Mouse (Mus musculus) intestine, embryonic 14.5 days (tissue): Measurements from ENCODE around the gene Tprn. TPM values are rescaled to one million over a fixed set of nuclear protein-coding genes. Genes with fewer than 3 reads are reported as not detected.
A peak's percentile ranks its signal among the peaks of the same experiment; 100 is the strongest.

Experiments used
- ATAC-seq: fragments of 200-750 bp; cut with Nextera tagmentation; replicated peaks from 2 replicates; pipeline ENCODE4 v1.8.0; 2017; ENCODE audit warnings: low read depth, moderate number of reproducible peaks, moderate TSS enrichment, moderate library complexity; ENCODE audit not compliant: low FRiP score, low TSS enrichment
- DNase-seq: peaks from one replicate; pipeline ENCODE4 v3.0.0-alpha.2; 2018; ENCODE audit warnings: low spot score
- H3K27ac ChIP-seq: fragments of 300-500 bp; sonication (generic); 2 replicates; pipeline ENCODE4 v1.5.1; 2014; ENCODE audit warnings: low read depth, mild to moderate bottlenecking, control low read depth
- H3K27me3 ChIP-seq: fragments of 300-500 bp; sonication (generic); replicated peaks from 2 replicates; pipeline ENCODE4 v1.6.1; 2014; ENCODE audit warnings: low read length, control low read depth; ENCODE audit not compliant: control insufficient read depth, insufficient read depth
- H3K36me3 ChIP-seq: fragments of 300-500 bp; sonication (generic); 2 replicates; pipeline ENCODE4 v1.6.1; 2014; ENCODE audit warnings: low read length, control low read depth; ENCODE audit not compliant: control insufficient read depth, insufficient read depth
- H3K4me1 ChIP-seq: fragments of 300-500 bp; sonication (generic); replicated peaks from 2 replicates; pipeline ENCODE4 v1.6.1; 2014; ENCODE audit warnings: low read length, control low read depth, mixed read lengths; ENCODE audit not compliant: control insufficient read depth, insufficient read depth
- H3K4me2 ChIP-seq: fragments of 300-500 bp; sonication (generic); 2 replicates; pipeline ENCODE4 v1.6.1; 2014; ENCODE audit warnings: low read length
- H3K4me3 ChIP-seq: fragments of 300-500 bp; sonication (generic); 2 replicates; pipeline ENCODE4 v1.5.1; 2014; ENCODE audit warnings: low read depth, low read length, control low read depth, mixed read lengths
- H3K9ac ChIP-seq: fragments of 300-500 bp; sonication (generic); 2 replicates; pipeline ENCODE4 v1.6.1; 2014; ENCODE audit warnings: mild to moderate bottlenecking, low read length
- H3K9me3 ChIP-seq: fragments of 300-500 bp; sonication (generic); 2 replicates; pipeline ENCODE4 v1.6.1; 2016; ENCODE audit warnings: low read length, control low read depth; ENCODE audit not compliant: control insufficient read depth
- WGBS: fragments of 180-500 bp; shearing (Covaris S2); extraction: QIAGEN DNeasy Blood & Tissue Kit; methylation state at CpG from one replicate; pipeline ENCODE4 v1.1.7; 2014; 5-methylcytosine and 5-hydroxymethylcytosine counted together
- polyA plus RNA-seq: library from polyadenylated mRNA; unstranded; fragments of >200 nt; fragmentation: Nextera tagmentation; extraction: Ambion mirVana; gene quantifications from 2 replicates; pipeline ENCODE4 v1.2.1, GENCODE M21; 2014

Gene Tprn
- polyA plus RNA-seq, 1 experiment from 2014 or later, result 7.8 TPM

DNA sequence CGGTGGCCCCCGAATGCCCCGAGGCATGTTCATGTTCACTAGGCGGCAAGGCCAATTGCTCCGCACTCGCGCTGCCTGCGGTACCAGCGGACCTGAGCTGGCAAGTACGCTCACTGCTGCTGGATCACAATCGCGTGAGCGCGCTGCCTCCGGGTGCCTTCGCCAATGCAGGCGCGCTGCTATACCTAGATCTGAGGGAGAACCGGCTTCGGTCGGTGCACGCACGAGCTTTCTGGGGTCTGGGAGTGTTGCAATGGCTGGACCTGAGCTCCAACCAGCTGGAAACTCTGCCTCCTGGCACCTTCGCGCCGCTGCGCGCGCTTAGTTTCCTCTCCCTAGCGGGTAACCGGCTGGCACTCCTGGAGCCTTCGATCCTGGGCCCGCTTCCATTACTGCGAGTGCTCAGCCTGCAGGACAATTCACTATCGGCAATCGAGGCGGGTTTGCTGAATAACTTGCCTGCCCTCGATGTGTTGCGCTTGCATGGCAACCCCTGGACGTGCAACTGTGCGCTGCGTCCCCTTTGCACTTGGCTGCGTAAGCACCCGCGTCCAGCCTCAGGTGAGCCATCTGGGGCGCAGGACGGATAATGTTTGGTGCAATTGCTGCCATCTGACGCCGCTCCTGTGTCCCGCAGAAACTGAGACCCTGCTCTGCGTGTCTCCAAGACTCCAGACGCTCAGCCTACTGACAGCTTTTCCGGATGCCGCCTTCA, 27.8 kb downstream of the Tprn start:
- H3K4me2 ChIP-seq, result peak overlapping the region; percentile 15; the same call in 1 of the 2 replicates
- H3K36me3 ChIP-seq, result peaks cover 9% of the 10 kb centered on the region
- no peak overlapping the region for H3K27ac ChIP-seq
- no peak overlapping the region for H3K4me3 ChIP-seq
- DNase-seq (peak; percentile 60), ATAC-seq (no peak)
- peaks cover 9% of the 10 kb centered on the region; the same call in 1 of the 2 replicates for H3K4me1 ChIP-seq
- peaks cover 59% of the 10 kb centered on the region for H3K27me3 ChIP-seq
- no peak overlapping the region for H3K9ac ChIP-seq
- WGBS, result 2% methylated on average over 54 of the region's 54 CpGs
- no peaks in the 10 kb centered on the region for H3K9me3 ChIP-seq

DNA sequence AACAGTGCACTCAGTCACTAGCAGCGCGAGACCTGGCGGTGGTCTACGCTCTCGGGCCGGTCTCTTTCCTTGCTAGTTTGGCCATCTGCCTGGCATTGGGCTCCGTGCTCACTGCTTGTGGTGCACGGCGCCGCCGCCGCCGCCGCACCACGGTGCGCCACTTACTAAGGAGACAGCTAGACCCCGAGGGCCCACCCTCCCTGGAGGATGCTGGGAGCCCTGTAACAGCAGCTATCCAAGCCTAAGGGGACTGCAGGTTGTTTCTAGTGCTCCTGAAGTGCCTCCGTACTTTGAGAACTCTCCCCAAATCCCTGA, 28.4 kb downstream of the Tprn start:
- Histone ChIP-seq H3K9ac (no peak overlapping the region), H3K36me3 (peaks cover 4% of the 10 kb centered on the region), H3K4me2 (no peak overlapping the region), H3K27me3 (peaks cover 63% of the 10 kb centered on the region), H3K4me1 (peaks cover 9% of the 10 kb centered on the region; the same call in 1 of the 2 replicates), H3K4me3 (no peak overlapping the region), H3K27ac (no peak overlapping the region), H3K9me3 (no peaks in the 10 kb centered on the region)
- no peak for ATAC-seq
- WGBS, result under 1% methylated on average over 18 of the region's 18 CpGs
- DNase-seq, result peak; percentile 63

DNA sequence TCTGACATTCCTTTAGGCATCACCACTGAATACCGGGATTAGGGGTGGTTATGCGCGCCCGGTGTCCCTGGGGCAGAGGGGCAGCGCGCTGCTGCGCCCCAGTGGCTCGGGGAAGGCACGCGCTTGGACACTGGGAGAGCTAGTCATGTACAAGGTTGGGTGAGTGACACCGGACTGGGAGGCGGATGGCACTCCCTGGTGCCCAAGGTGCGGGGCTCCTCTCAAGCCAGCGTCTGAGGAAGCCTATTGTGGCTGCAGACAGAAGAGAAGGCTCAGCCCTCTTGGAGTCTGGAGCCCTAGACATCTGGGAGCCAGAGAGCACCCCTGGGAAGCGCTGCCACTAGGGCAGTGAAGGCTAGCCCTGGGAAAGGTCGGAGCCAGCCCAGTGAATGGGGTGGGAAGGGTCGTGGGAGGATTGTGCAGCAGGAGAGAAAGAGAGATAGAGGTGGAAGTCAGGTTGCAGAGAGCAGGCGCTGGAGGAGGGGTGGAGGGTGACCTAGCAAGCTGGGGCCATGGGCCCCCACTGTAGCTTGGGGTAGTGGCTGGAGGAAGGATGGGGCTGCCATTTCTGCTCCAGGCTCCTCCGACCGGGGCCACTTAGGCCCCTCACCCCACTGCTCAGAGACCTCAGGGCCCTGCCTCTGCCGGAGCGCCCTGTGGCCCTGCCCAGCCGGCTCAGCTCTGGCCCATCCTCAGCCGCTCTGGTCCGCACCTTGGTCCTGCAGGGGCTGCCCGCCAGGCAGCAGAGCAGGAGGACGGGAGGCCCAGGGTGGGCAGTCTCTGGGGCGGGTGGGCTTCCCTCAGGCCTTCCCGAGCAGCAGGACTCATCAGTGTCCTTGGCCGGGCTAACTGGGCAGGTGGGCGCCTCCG, 29.0 kb downstream of the Tprn start:
- Histone ChIP-seq H3K4me1 (peaks cover 9% of the 10 kb centered on the region; the same call in 1 of the 2 replicates), H3K27ac (no peak overlapping the region), H3K9ac (no peak overlapping the region), H3K27me3 (peaks cover 68% of the 10 kb centered on the region), H3K4me3 (peak overlapping the region; percentile 23; the same call in 1 of the 2 replicates), H3K36me3 (no peaks in the 10 kb centered on the region), H3K4me2 (peak overlapping the region; percentile 40; the same call in 1 of the 2 replicates), H3K9me3 (no peaks in the 10 kb centered on the region)
- ATAC-seq (no peak), DNase-seq (peak; percentile 55)
- WGBS, result 9% methylated on average over 32 of the region's 32 CpGs

DNA sequence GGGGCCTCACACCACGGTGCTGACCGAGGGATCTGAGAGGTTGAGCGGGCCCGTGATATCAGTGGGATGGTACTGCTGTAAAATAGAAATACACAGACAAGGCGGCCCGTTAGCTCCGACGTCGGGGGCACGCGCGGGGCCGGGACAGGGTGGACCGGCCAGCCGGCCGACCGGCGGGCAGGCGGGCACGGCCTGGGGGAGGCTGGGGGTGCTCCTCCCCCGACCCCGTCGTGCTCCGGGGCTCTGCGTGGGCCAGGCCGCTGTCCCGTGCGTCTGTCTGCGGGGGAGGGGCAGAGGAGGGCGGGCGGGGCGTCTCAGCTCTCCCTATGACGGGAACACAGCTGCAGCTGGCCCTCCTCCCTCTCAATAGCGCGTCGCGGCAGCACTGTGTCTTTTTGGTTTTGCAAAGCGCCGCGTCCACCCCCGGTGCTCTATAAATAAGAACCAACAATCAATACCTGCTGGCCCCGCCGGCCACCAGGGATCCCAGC, 29.7 kb downstream of the Tprn start:
- H3K27ac ChIP-seq, result no peak overlapping the region
- peak overlapping the region; percentile 23 for H3K4me3 ChIP-seq
- H3K4me2 ChIP-seq, result peak overlapping the region; percentile 40
- peaks cover 68% of the 10 kb centered on the region for H3K27me3 ChIP-seq
- WGBS, result 6% methylated on average over 42 of the region's 43 CpGs
- DNase-seq (no peak), ATAC-seq (0 out of 2 replicates have a peak, but pooled peaks have one; percentile 13)
- no peaks in the 10 kb centered on the region for H3K9me3 ChIP-seq
- H3K4me1 ChIP-seq, result peaks cover 9% of the 10 kb centered on the region; the same call in 1 of the 2 replicates
- H3K36me3 ChIP-seq, result no peaks in the 10 kb centered on the region
- H3K9ac ChIP-seq, result no peak overlapping the region

DNA sequence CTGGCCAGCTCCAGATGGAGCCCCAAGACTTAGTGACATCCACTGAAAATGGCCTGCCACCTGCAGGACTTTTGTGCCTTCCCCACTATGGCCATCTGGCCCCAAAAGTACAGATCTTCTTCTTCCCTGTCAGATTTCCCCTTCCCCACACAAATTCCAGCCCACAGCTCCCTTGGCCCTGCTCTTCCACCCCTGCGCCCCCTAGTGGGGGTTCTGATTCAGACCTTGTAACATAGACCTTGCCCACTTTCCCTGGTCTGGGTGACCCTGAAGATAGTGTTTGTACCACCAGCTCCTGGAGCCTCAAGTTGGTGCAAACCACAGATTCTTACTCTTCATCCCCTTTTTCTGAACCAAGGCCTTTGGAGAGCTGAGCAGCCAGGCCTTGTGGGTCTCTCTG, 30.4 kb downstream of the Tprn start:
- H3K9me3 ChIP-seq, result no peaks in the 10 kb centered on the region
- peak; percentile 94 for DNase-seq
- H3K27me3 ChIP-seq, result peaks cover 67% of the 10 kb centered on the region
- H3K4me3 ChIP-seq, result 0 out of 2 replicates have a peak overlapping the region, but pooled peaks have one; percentile 23
- WGBS, result 0% methylated on average over 1 of the region's 1 CpGs
- no peak overlapping the region for H3K9ac ChIP-seq
- ATAC-seq, result no peak
- H3K36me3 ChIP-seq, result no peaks in the 10 kb centered on the region
- no peak overlapping the region for H3K27ac ChIP-seq
- H3K4me1 ChIP-seq, result peaks cover 9% of the 10 kb centered on the region; the same call in 1 of the 2 replicates
- H3K4me2 ChIP-seq, result no peak overlapping the region

DNA sequence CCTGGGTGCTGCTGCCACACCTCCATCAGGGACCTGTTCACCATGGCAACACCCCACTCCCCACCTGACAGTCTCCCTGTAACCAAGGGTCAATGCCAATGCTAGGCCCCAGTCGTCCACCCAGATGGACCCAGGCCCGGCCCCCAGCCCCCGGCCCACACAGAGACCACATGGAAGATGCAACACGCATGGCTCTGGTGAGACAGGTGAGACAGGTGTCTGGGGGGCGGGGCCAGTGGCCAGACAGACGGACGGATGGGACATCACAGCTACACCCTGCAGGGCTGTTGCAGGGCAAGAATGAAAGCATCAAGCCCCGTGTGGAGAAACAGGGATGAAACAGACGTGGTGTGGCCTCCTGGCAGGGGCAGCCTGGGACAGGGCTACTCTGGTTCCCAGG, 31.3 kb downstream of the Tprn start:
- H3K4me2 ChIP-seq, result no peak overlapping the region
- no peaks in the 10 kb centered on the region for H3K9me3 ChIP-seq
- no peak overlapping the region for H3K4me3 ChIP-seq
- H3K36me3 ChIP-seq, result no peaks in the 10 kb centered on the region
- H3K27me3 ChIP-seq, result peaks cover 59% of the 10 kb centered on the region
- no peak overlapping the region for H3K27ac ChIP-seq
- ATAC-seq (no peak), DNase-seq (no peak)
- H3K9ac ChIP-seq, result no peak overlapping the region
- H3K4me1 ChIP-seq, result peaks cover 9% of the 10 kb centered on the region; the same call in 1 of the 2 replicates
- 68% methylated on average over 9 of the region's 9 CpGs for WGBS

DNA sequence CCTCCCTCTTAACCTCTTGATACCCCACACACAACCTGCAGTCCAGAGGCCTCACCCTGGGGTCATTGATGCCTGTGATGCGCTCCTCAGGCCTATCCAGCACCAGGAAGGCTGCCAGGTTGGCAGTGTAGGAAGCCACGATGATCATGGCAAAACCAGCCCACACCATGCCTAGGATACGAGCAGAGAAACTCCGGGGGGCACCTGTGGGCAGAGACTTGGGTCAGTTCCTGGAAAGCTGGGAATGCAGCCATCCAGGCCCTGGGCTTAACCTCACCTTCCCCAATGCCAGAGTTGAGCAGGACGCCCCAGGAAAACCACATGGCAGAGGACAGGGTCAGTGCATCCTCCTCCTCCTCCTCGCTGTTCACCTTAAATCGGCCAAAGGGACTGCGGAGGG, 34.7 kb downstream of the Tprn start:
- Histone ChIP-seq H3K27ac (no peak overlapping the region), H3K36me3 (no peaks in the 10 kb centered on the region), H3K4me2 (no peak overlapping the region), H3K9me3 (no peaks in the 10 kb centered on the region), H3K4me3 (no peak overlapping the region), H3K27me3 (peaks cover 25% of the 10 kb centered on the region), H3K9ac (no peak overlapping the region), H3K4me1 (peaks cover 7% of the 10 kb centered on the region; the same call in 1 of the 2 replicates)
- ATAC-seq (no peak), DNase-seq (no peak)
- WGBS, result 76% methylated on average over 7 of the region's 8 CpGs

DNA sequence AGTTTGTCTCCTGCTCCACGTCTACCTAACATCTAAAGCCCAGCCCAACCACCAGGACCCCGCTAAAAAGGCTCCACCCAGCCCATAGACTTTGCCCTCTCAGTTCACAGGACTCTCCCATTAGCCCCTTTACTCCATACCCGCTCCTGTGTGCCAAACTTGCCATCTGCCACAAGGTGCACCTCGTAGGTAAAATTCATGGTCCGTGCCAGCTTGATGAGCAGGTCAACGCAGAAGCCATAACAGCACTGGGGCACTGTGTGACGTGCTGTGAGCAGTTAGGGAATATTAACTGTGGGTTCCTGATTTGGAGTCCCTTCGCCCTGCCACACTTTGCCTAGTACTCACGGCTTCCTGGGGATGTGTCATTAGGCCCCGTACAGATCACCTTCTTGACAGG, 35.6 kb downstream of the Tprn start:
- H3K27me3 ChIP-seq, result peaks cover 17% of the 10 kb centered on the region; the same call in 1 of the 2 replicates
- no peak overlapping the region for H3K9ac ChIP-seq
- no peak overlapping the region for H3K27ac ChIP-seq
- 82% methylated on average over 10 of the region's 10 CpGs for WGBS
- H3K4me3 ChIP-seq, result no peak overlapping the region
- no peak overlapping the region for H3K4me2 ChIP-seq
- H3K4me1 ChIP-seq, result no peaks in the 10 kb centered on the region
- DNase-seq (no peak), ATAC-seq (no peak)
- H3K36me3 ChIP-seq, result no peaks in the 10 kb centered on the region
- no peaks in the 10 kb centered on the region for H3K9me3 ChIP-seq
